Mouse (Mus musculus): ENCODE results near the gene Plce1.

Plce1 gene

GRCm38 (mm10) chr19:38723969-38724368, 243.1 kb downstream of the Plce1 start:
- DNase-seq (ENCODE audit: low read depth, low spot score): no peak

GRCm38 (mm10) chr19:38728842-38729241, 247.9 kb downstream of the Plce1 start:
- DNase-seq (ENCODE audit: low read depth, low spot score): no peak

GRCm38 (mm10) chr19:38729264-38729663, 248.4 kb downstream of the Plce1 start:
- DNase-seq (ENCODE audit: low read depth, low spot score): no peak

- DNase-seq (ENCODE audit: low read depth, low spot score): peak; percentile 14
These were observed 263.6 kb downstream of the Plce1 start for GRCm38 (mm10) chr19:38744546-38744945.

- DNase-seq (ENCODE audit: low read depth, low spot score): no peak
These were observed 265.0 kb downstream of the Plce1 start for GRCm38 (mm10) chr19:38745810-38746491.

- DNase-seq (ENCODE audit: low read depth, low spot score): no peak
These were observed 265.6 kb downstream of the Plce1 start for GRCm38 (mm10) chr19:38746492-38747014.

- DNase-seq (ENCODE audit: low read depth, low spot score): no peak
These were observed 269.3 kb downstream of the Plce1 start for GRCm38 (mm10) chr19:38750192-38750591.

- no peak for DNase-seq (ENCODE audit: low read depth, low spot score)
These were observed 276.3 kb downstream of the Plce1 start for GRCm38 (mm10) chr19:38757161-38757560.

GRCm38 (mm10) chr19:38758056-38758455, 277.1 kb downstream of the Plce1 start:
- DNase-seq (ENCODE audit: low read depth, low spot score): no peak

GRCm38 (mm10) chr19:38758685-38759472, 278.0 kb downstream of the Plce1 start:
- DNase-seq (ENCODE audit: low read depth, low spot score): peak; percentile 13

GRCm38 (mm10) chr19:38760441-38760840, 279.5 kb downstream of the Plce1 start:
- no peak for DNase-seq (ENCODE audit: low read depth, low spot score)

GRCm38 (mm10) chr19:38766306-38766705, 285.4 kb downstream of the Plce1 start:
- DNase-seq (ENCODE audit: low read depth, low spot score): no peak

GRCm38 (mm10) chr19:38775548-38775947, 294.6 kb downstream of the Plce1 start:
- DNase-seq (ENCODE audit: low read depth, low spot score): peak; percentile 22

GRCm38 (mm10) chr19:38778805-38779204, 297.9 kb downstream of the Plce1 start:
- no peak for DNase-seq (ENCODE audit: low read depth, low spot score)

- DNase-seq (ENCODE audit: low read depth, low spot score): no peak
These were observed 302.6 kb downstream of the Plce1 start for GRCm38 (mm10) chr19:38783542-38783941.

- DNase-seq (ENCODE audit: low read depth, low spot score): no peak
These were observed 306.8 kb downstream of the Plce1 start for GRCm38 (mm10) chr19:38787756-38788155.

GRCm38 (mm10) chr19:38793563-38794045, 312.7 kb downstream of the Plce1 start:
- no peak for DNase-seq (ENCODE audit: low read depth, low spot score)

GRCm38 (mm10) chr19:38796546-38796945, 315.6 kb downstream of the Plce1 start:
- DNase-seq (ENCODE audit: low read depth, low spot score): no peak

GRCm38 (mm10) chr19:38798291-38798690, 317.4 kb downstream of the Plce1 start:
- DNase-seq (ENCODE audit: low read depth, low spot score): no peak

- no peak for DNase-seq (ENCODE audit: low read depth, low spot score)
These were observed 317.9 kb downstream of the Plce1 start for GRCm38 (mm10) chr19:38798801-38799200.

- DNase-seq (ENCODE audit: low read depth, low spot score): no peak
These were observed 337.3 kb downstream of the Plce1 start for GRCm38 (mm10) chr19:38818191-38818590.

- peak; percentile 89 for DNase-seq (ENCODE audit: low read depth, low spot score)
These were observed 338.0 kb downstream of the Plce1 start, which contains the start of gene Noc3l for GRCm38 (mm10) chr19:38818766-38819426. Gene Noc3l (minus strand): TSS chr19:38819237.

Data from embryo, embryonic 11.5 days (tissue).